Mouse (Mus musculus): ENCODE results near the gene Mdm2. TPM values are rescaled to one million over a fixed set of nuclear protein-coding genes. Genes with fewer than 3 reads are reported as not detected.

The Mdm2 gene
- polyA plus RNA-seq, 1 experiment, result 70.6 TPM

GRCm38 (mm10) chr10:117652930-117653778 lies 57.4 kb downstream of the Mdm2 start:
- no peak for DNase-seq (ENCODE audit: low read depth)
- TF ChIP-seq CTCF (IDR thresholded peaks at IDR 0.05; ENCODE audit: borderline replicate concordance, extremely low read depth, insufficient read depth, insufficient read length) (no peak), POLR2A (IDR thresholded peaks at IDR 0.05; ENCODE audit: borderline replicate concordance, extremely low read depth, insufficient read depth, insufficient read length, poor library complexity, severe bottlenecking) (no peak)

- no peak for DNase-seq (ENCODE audit: low read depth)
- TF ChIP-seq CTCF (IDR thresholded peaks at IDR 0.05; ENCODE audit: borderline replicate concordance, extremely low read depth, insufficient read depth, insufficient read length) (no peak), POLR2A (IDR thresholded peaks at IDR 0.05; ENCODE audit: borderline replicate concordance, extremely low read depth, insufficient read depth, insufficient read length, poor library complexity, severe bottlenecking) (no peak)
Measured at GRCm38 (mm10) chr10:117652378-117652774, 58.2 kb downstream of the Mdm2 start.

DNA sequence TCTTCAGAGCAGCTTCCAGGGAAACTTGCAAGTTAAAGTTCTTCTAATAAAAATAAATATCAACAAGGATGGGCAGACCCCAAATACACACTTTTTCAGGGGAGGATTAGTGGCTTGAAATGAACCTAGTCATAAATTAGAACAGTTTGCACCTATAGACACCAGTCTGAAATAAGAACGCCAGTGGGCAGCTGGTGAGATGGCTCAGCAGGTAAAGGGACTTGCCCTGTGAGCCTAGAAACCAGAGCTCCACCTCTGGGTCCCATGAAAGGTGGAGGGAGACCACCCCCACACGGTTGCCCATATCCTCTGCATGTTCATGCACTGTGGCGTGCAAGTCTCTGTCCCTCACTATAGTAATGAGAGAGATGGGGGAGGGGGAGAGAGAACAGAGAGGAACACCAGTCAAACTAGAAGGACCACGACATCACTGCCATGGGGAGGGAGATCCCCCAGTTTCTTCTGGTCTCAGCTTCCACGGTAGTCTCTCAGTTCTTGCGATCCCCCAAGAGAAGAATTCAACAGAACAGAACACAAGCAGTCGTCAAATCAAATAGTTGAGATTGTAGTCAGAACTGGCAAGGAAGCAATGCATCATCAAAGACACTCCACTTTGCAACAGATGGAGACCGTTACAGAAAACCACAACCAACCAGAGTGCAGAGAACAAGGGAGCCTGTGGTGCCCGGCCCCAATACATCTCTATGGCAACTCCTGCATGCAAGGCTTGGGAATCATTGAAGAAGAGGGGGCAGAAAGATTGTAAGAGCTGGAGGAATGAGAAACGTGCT lies 58.8 kb downstream of the Mdm2 start:
- TF ChIP-seq CTCF (IDR thresholded peaks at IDR 0.05; ENCODE audit: borderline replicate concordance, extremely low read depth, insufficient read depth, insufficient read length) (no peak), POLR2A (IDR thresholded peaks at IDR 0.05; ENCODE audit: borderline replicate concordance, extremely low read depth, insufficient read depth, insufficient read length, poor library complexity, severe bottlenecking) (no peak)
- peak; percentile 23 for DNase-seq (ENCODE audit: low read depth)

GRCm38 (mm10) chr10:117650725-117651124 lies 59.8 kb downstream of the Mdm2 start:
- no peak for DNase-seq (ENCODE audit: low read depth)
- TF ChIP-seq CTCF (IDR thresholded peaks at IDR 0.05; ENCODE audit: borderline replicate concordance, extremely low read depth, insufficient read depth, insufficient read length), result no peak
- TF ChIP-seq POLR2A (IDR thresholded peaks at IDR 0.05; ENCODE audit: borderline replicate concordance, extremely low read depth, insufficient read depth, insufficient read length, poor library complexity, severe bottlenecking), result no peak

- TF ChIP-seq CTCF (IDR thresholded peaks at IDR 0.05; ENCODE audit: borderline replicate concordance, extremely low read depth, insufficient read depth, insufficient read length), result no peak
- no peak for TF ChIP-seq POLR2A (IDR thresholded peaks at IDR 0.05; ENCODE audit: borderline replicate concordance, extremely low read depth, insufficient read depth, insufficient read length, poor library complexity, severe bottlenecking)
Measured at GRCm38 (mm10) chr10:117650042-117650655, 60.4 kb downstream of the Mdm2 start.

GRCm38 (mm10) chr10:117649292-117650041 lies 61.1 kb downstream of the Mdm2 start:
- no peak for DNase-seq (ENCODE audit: low read depth)
- TF ChIP-seq POLR2A (IDR thresholded peaks at IDR 0.05; ENCODE audit: borderline replicate concordance, extremely low read depth, insufficient read depth, insufficient read length, poor library complexity, severe bottlenecking), result no peak
- no peak for TF ChIP-seq CTCF (IDR thresholded peaks at IDR 0.05; ENCODE audit: borderline replicate concordance, extremely low read depth, insufficient read depth, insufficient read length)

More at GRCm38 (mm10) chr10:117650042-117650655, 60.4 kb downstream of the Mdm2 start:
- no peak for DNase-seq (ENCODE audit: low read depth)

GRCm38 (mm10) chr10:117648643-117649042 lies 61.9 kb downstream of the Mdm2 start:
- TF ChIP-seq CTCF (IDR thresholded peaks at IDR 0.05; ENCODE audit: borderline replicate concordance, extremely low read depth, insufficient read depth, insufficient read length) (no peak), POLR2A (IDR thresholded peaks at IDR 0.05; ENCODE audit: borderline replicate concordance, extremely low read depth, insufficient read depth, insufficient read length, poor library complexity, severe bottlenecking) (no peak)
- DNase-seq (ENCODE audit: low read depth), result no peak

- TF ChIP-seq CTCF (IDR thresholded peaks at IDR 0.05; ENCODE audit: borderline replicate concordance, extremely low read depth, insufficient read depth, insufficient read length), result no peak
- no peak for TF ChIP-seq POLR2A (IDR thresholded peaks at IDR 0.05; ENCODE audit: borderline replicate concordance, extremely low read depth, insufficient read depth, insufficient read length, poor library complexity, severe bottlenecking)
- no peak for DNase-seq (ENCODE audit: low read depth)
Measured at GRCm38 (mm10) chr10:117647964-117648472, 62.5 kb downstream of the Mdm2 start.

DNA sequence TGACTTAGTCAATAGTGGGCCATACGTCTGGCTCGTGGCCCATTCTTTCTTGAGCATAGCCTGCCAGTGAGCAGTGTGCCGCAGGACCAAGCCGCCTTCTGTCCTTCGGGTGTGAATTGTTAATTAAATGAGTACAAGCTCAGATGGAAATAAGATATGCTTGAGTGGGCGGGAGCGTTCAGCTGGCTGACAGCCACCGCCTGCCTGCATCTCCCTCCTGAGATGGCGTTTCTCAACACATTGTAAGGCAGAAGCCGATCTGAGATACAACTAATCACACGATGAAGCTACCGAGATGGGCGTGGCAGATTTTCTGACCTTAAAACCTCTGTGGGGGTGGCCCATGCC lies 63.4 kb downstream of the Mdm2 start:
- no peak for TF ChIP-seq POLR2A (IDR thresholded peaks at IDR 0.05; ENCODE audit: borderline replicate concordance, extremely low read depth, insufficient read depth, insufficient read length, poor library complexity, severe bottlenecking)
- no peak for TF ChIP-seq CTCF (IDR thresholded peaks at IDR 0.05; ENCODE audit: borderline replicate concordance, extremely low read depth, insufficient read depth, insufficient read length)
- peak; percentile 93 for DNase-seq (ENCODE audit: low read depth)

DNA sequence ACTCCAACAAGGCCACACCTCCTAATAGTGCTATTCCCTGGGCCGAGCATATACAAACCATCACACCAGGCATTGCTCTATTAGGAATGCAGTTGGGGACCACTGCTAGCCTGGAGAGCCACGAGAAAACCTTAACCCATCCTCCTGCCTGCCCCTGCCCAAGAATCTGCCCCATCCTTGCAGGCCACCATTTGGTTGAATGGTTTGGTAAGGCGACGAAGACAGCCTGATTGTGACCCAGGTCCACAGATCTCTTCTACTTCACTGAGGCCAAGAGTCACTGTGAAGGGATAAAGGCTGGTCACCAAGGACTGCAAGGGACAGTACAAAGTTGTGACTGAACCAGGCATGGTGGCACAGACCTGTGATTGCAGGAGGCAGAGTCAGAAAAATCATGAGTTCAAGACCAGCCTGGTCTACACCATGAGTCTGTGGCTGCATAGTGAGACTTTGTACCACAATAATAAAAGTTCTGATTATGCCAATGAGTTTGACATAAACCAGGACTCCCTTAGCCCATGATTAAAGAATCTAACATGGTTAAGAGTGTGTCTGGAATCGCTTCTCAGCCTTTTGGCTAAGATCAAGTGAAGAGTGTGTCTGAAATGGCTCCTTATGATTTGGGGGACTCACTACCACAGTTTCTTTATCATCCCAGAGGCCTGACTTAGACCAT lies 63.9 kb downstream of the Mdm2 start:
- no peak for DNase-seq (ENCODE audit: low read depth)
- TF ChIP-seq CTCF (IDR thresholded peaks at IDR 0.05; ENCODE audit: borderline replicate concordance, extremely low read depth, insufficient read depth, insufficient read length), result no peak
- no peak for TF ChIP-seq POLR2A (IDR thresholded peaks at IDR 0.05; ENCODE audit: borderline replicate concordance, extremely low read depth, insufficient read depth, insufficient read length, poor library complexity, severe bottlenecking)
